Comparison of ENCODE assay signal across 20 mouse cellular contexts in genomic region chr1:39746464-39746863, GRCm38 (mm10). TPM values are rescaled to one million over a fixed set of nuclear protein-coding genes. Genes with fewer than 3 reads are reported as not detected.
DNase-seq lines count a peak whose midpoint lies in the region; ATAC-seq and TF ChIP-seq lines count a peak whose summit lies in the region.
"Had no signal": no experiment of that assay in that cellular context is flagged by ENCODE, and none has a peak within 500 bp of the region (broad histone marks: within the 10 kb centered on the region; RNA-seq: fewer than 3 reads in every experiment).

No protein-coding gene starts in this region.

- no peaks in the 10 kb centered on the region for H3K27me3 ChIP-seq in hindbrain, embryonic 10.5 days (ENCODE audit: insufficient read depth, poor library complexity, severe bottlenecking)
- no peaks in the 10 kb centered on the region for H3K27me3 ChIP-seq in hindbrain, postnatal 0 days (ENCODE audit: insufficient read depth, low read length)
- H3K27me3 ChIP-seq in limb, embryonic 15.5 days: no peaks in the 10 kb centered on the region
- H3K27me3 ChIP-seq: forebrain, embryonic 13.5 days; hindbrain, embryonic 13.5 days; liver, embryonic 12.5 days; midbrain, embryonic 13.5 days; neural tube, embryonic 15.5 days had no signal

- peak; percentile 3 to 37 for DNase-seq in adrenal gland, adult (ENCODE audit: inconsistent age in 2 of 2, low spot score in 1 of 2)
- no peak for DNase-seq in adrenal gland, postnatal 14 days
- DNase-seq in hindbrain, embryonic 10.5 days (ENCODE audit: low spot score): no peak
- DNase-seq in hindbrain, postnatal 0 days (ENCODE audit: low spot score): no peak
- peak; percentile 53 for DNase-seq in retina, postnatal 1 day
- no peak for DNase-seq in retina, embryonic 14.5 days (ENCODE audit: low spot score)
- no peak for DNase-seq in yolk sac, embryonic 10.5 days (ENCODE audit: low spot score)
- DNase-seq: cerebellum, adult 8-10 months; gastrocnemius, postnatal 10 days; kidney, postnatal 25 days; lung, postnatal 10 days; right cerebral cortex, postnatal 14 days; thymus, adult 2 months had no signal

- H3K9me3 ChIP-seq in hindbrain, embryonic 10.5 days: no peaks in the 10 kb centered on the region
- no peaks in the 10 kb centered on the region for H3K9me3 ChIP-seq in hindbrain, postnatal 0 days (ENCODE audit: low read length)
- H3K9me3 ChIP-seq in limb, embryonic 15.5 days: no peaks in the 10 kb centered on the region
- H3K9me3 ChIP-seq: forebrain, embryonic 13.5 days; G1E; hindbrain, embryonic 13.5 days; liver, embryonic 12.5 days; midbrain, embryonic 13.5 days; neural tube, embryonic 15.5 days had no signal

- no peak overlapping the region for H3K4me3 ChIP-seq in hindbrain, embryonic 10.5 days
- H3K4me3 ChIP-seq in hindbrain, postnatal 0 days (ENCODE audit: low read length): no peak overlapping the region
- H3K4me3 ChIP-seq in limb, embryonic 15.5 days: no peak overlapping the region
- H3K4me3 ChIP-seq: forebrain, embryonic 13.5 days; hindbrain, embryonic 13.5 days; liver, embryonic 12.5 days; midbrain, embryonic 13.5 days; neural tube, embryonic 15.5 days had no signal

- H3K36me3 ChIP-seq in hindbrain, embryonic 10.5 days: no peaks in the 10 kb centered on the region
- no peaks in the 10 kb centered on the region for H3K36me3 ChIP-seq in hindbrain, postnatal 0 days (ENCODE audit: insufficient read depth, low read length)
- no peaks in the 10 kb centered on the region for H3K36me3 ChIP-seq in limb, embryonic 15.5 days
- H3K36me3 ChIP-seq: G1E; hindbrain, embryonic 13.5 days; liver, embryonic 12.5 days; midbrain, embryonic 13.5 days; neural tube, embryonic 15.5 days had no signal

- 45% methylated on average over 7 of the region's 7 CpGs for WGBS in hindbrain, embryonic 10.5 days
- WGBS in hindbrain, postnatal 0 days: 39% methylated on average over 7 of the region's 7 CpGs
- 38% methylated on average over 7 of the region's 7 CpGs for WGBS in limb, embryonic 15.5 days

- TF ChIP-seq CTCF in hindbrain, postnatal 0 days (IDR thresholded peaks at IDR 0.05; ENCODE audit: low read depth): no peak

- ATAC-seq in hindbrain, postnatal 0 days: no peak
- no peak for ATAC-seq in limb, embryonic 15.5 days (ENCODE audit: insufficient number of reproducible peaks, low FRiP score, low TSS enrichment, low read depth)
- ATAC-seq: forebrain, embryonic 13.5 days; liver, embryonic 12.5 days; midbrain, embryonic 13.5 days had no signal

- H3K9ac ChIP-seq in hindbrain, postnatal 0 days (replicated peaks; ENCODE audit: low read length): no peak overlapping the region
- H3K9ac ChIP-seq in limb, embryonic 15.5 days: no peak overlapping the region
- H3K9ac ChIP-seq: forebrain, embryonic 13.5 days; hindbrain, embryonic 13.5 days; liver, embryonic 12.5 days; midbrain, embryonic 13.5 days; neural tube, embryonic 15.5 days had no signal

- peak overlapping the region; percentile 46; the same call in 1 of the 2 replicates for H3K27ac ChIP-seq in hindbrain, embryonic 10.5 days
- H3K27ac ChIP-seq in hindbrain, postnatal 0 days: no peak overlapping the region
- H3K27ac ChIP-seq in limb, embryonic 15.5 days: 0 out of 2 replicates have a peak overlapping the region, but pooled peaks have one; percentile 33
- H3K27ac ChIP-seq: forebrain, embryonic 13.5 days; hindbrain, embryonic 13.5 days; liver, embryonic 12.5 days; midbrain, embryonic 13.5 days; neural tube, embryonic 15.5 days had no signal

- H3K4me1 ChIP-seq in hindbrain, embryonic 10.5 days (replicated peaks): peaks cover 34% of the 10 kb centered on the region
- 0 out of 2 replicates have a peak, but pooled peaks cover 7% of the 10 kb centered on the region for H3K4me1 ChIP-seq in hindbrain, postnatal 0 days (ENCODE audit: insufficient read depth, low read length)
- H3K4me1 ChIP-seq in limb, embryonic 15.5 days: peaks cover 20% of the 10 kb centered on the region

- no peak overlapping the region for H3K4me2 ChIP-seq in hindbrain, postnatal 0 days (ENCODE audit: low read depth, low read length)
- H3K4me2 ChIP-seq in limb, embryonic 15.5 days: no peak overlapping the region
- H3K4me2 ChIP-seq: forebrain, embryonic 13.5 days; hindbrain, embryonic 13.5 days; liver, embryonic 12.5 days; midbrain, embryonic 13.5 days; neural tube, embryonic 15.5 days had no signal

RNA-seq across cellular contexts. Expression of gene Rfx8, which starts 25.7 kb away (rescaled TPM):
- total RNA-seq in adrenal gland, postnatal 14 days (2021): 0.15 TPM in 1 of 2 replicates, not detected in the other
- polyA plus RNA-seq in hindbrain, embryonic 10.5 days (2016; fragmentation: Nextera tagmentation; extraction: Ambion mirVana): 0.12 and 0.22 TPM in 2 replicates
- 0.10 and 0.97 TPM in 2 replicates for total RNA-seq in hindbrain, postnatal 0 days (2014; rRNA removed)
- polyA plus RNA-seq in hindbrain, postnatal 0 days (2015; fragmentation: Nextera tagmentation; extraction: Ambion mirVana): 0.39 and 0.68 TPM in 2 replicates
- polyA plus RNA-seq in limb, embryonic 15.5 days (2015; fragmentation: Nextera tagmentation; extraction: Ambion mirVana): 0.73 and 0.79 TPM in 2 replicates
- polyA plus RNA-seq: G1E had no signal

RNA-seq across cellular contexts. Expression of gene Gm3646, which starts 58.7 kb away (rescaled TPM):
- total RNA-seq in adrenal gland, postnatal 14 days (2021): not detected in 2 replicates
- not detected in 2 replicates for polyA plus RNA-seq in hindbrain, embryonic 10.5 days (2016; fragmentation: Nextera tagmentation; extraction: Ambion mirVana)
- total RNA-seq in hindbrain, postnatal 0 days (2014; rRNA removed): not detected in 2 replicates
- not detected in 2 replicates for polyA plus RNA-seq in hindbrain, postnatal 0 days (2015; fragmentation: Nextera tagmentation; extraction: Ambion mirVana)
- polyA plus RNA-seq in limb, embryonic 15.5 days (2015; fragmentation: Nextera tagmentation; extraction: Ambion mirVana): not detected in 2 replicates
- total RNA-seq: G1E had no signal
- polyA plus RNA-seq: forebrain, embryonic 13.5 days; G1E; hindbrain, embryonic 13.5 days; liver, embryonic 12.5 days; midbrain, embryonic 13.5 days; neural tube, embryonic 15.5 days; thymus, adult 2 months had no signal

Comparison
In these comparisons a context has a peak if more than half of its experiments do, and no peak if none do; other contexts are left out.
1. DNase-seq: peak in adrenal gland, adult (2 of 2) and retina, postnatal 1 day (single experiment); none in adrenal gland, postnatal 14 days (single experiment), hindbrain, embryonic 10.5 days (single experiment), hindbrain, postnatal 0 days (single experiment), retina, embryonic 14.5 days (single experiment) and yolk sac, embryonic 10.5 days (single experiment).